Mouse (Mus musculus): Measurements from ENCODE around the gene Slc6a5. TPM values are rescaled to one million over a fixed set of nuclear protein-coding genes. Genes with fewer than 3 reads are reported as not detected.

Slc6a5 gene
- polyA plus RNA-seq, 1 experiment: not detected

DNA sequence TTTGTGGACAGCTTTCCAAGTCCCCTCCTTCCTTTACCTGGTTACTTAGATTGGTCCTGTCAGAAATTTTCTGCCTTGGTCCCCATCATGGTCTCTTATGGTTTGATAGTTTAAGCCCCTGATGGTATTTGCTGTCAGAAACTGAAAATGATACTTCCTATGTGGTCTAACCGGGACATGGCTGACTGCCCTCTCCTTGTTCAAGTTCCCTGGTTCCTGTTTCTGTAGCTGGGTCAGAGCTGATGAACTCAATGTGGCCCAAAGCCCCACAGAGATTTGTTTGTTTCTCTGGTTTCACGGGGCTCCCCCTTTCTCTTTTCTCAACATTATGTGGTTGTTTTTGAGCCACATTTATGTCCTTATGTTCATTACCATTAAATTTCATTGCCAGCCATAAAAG lies 95.3 kb downstream of the Slc6a5 start:
- WGBS: 61% methylated on average over 2 of the region's 2 CpGs
- no peak for DNase-seq

More for the DNA sequence above, 95.3 kb downstream of the Slc6a5 start:
- Histone ChIP-seq H3K4me3 (replicated peaks; ENCODE audit: extremely low read depth, low read depth, low read length) (no peak overlapping the region), H3K4me1 (ENCODE audit: control insufficient read depth, insufficient read depth, low read length) (no peaks in the 10 kb centered on the region)
- TF ChIP-seq POLR2A (IDR thresholded peaks at IDR 0.05; ENCODE audit: borderline replicate concordance, extremely low read depth, low read depth, low read length) (no peak), CTCF (IDR thresholded peaks at IDR 0.05; ENCODE audit: insufficient read depth, low read length) (no peak)

Other genes with a start within 250 kb of the Slc6a5 start
- 6.4 and 11.7 TPM in 2 replicates for gene Htatip2, start 151.0 kb upstream of the Slc6a5 start, polyA plus RNA-seq (2012; rRNA removed)
- 13.1 and 23.7 TPM in 2 replicates for gene Prmt3, start 131.8 kb upstream of the Slc6a5 start, polyA plus RNA-seq (2012; rRNA removed)
- gene Nell1, start 64.7 kb downstream of the Slc6a5 start, polyA plus RNA-seq (2012; rRNA removed): 0.20 and 0.28 TPM in 2 replicates